Mouse (Mus musculus) ES-E14 (cell line): ENCODE data around the gene Drc1.

Experiments
- CHD2 ChIP-seq: IDR thresholded peaks from 2 replicates; pipeline ENCODE4 v1.6.1; 2014; ENCODE audit warnings: mild to moderate bottlenecking, low read depth, low read length, inconsistent platforms
- HCFC1 ChIP-seq: IDR thresholded peaks from 2 replicates; pipeline ENCODE4 v1.6.1; 2012; ENCODE audit warnings: low read length, inconsistent platforms, borderline replicate concordance; ENCODE audit not compliant: insufficient read depth
- MAFK ChIP-seq: IDR thresholded peaks from 2 replicates; pipeline ENCODE4 v1.6.1; 2014; ENCODE audit warnings: mild to moderate bottlenecking, low read depth, low read length, inconsistent platforms; ENCODE audit not compliant: insufficient read depth
- ZC3H11A ChIP-seq: IDR thresholded peaks from 2 replicates; pipeline ENCODE4 v1.6.1; 2012; ENCODE audit warnings: low read depth, mild to moderate bottlenecking, inconsistent platforms, low read length, borderline replicate concordance
- ZNF384 ChIP-seq: IDR thresholded peaks from 2 replicates; pipeline ENCODE4 v1.6.1; 2012; ENCODE audit warnings: low read depth, low read length, inconsistent platforms

DNA sequence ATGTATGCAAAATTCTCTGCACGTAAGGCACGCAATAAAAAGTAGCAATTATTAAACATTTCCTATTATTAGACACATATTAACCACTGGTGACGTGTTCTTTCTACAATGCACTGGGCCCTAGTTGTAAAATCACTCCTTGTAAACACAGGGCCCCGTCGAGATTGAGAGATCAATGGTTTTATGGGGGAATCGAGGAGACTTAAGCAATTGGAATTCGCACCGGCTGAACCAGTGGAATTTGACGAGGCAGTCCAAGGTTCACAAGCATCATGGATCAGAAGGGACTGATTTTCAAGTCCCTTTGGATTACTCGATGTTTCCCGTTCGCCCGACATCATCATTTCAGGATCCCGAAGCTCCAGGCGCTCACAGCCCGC lies 49.3 kb upstream of the Drc1 start:
- TF ChIP-seq ZNF384 (no peak), CHD2 (no peak), ZC3H11A (no peak), MAFK (no peak), HCFC1 (no peak)
